Mouse (Mus musculus): ENCODE data around the gene 1700017D01Rik. TPM values are rescaled to one million over a fixed set of nuclear protein-coding genes. Genes with fewer than 3 reads are reported as not detected.
"Not testable (repeated sequence)": the region's sequence is repeated elsewhere in the genome, so short reads cannot be mapped to it uniquely, and the experiment has no call there.

The 1700017D01Rik gene
- polyA plus RNA-seq (2015; fragmentation: Nextera tagmentation; extraction: Ambion mirVana): not detected in 2 replicates

GRCm38 (mm10) chr19:11130776-11131175 lies at the start of gene 1700017D01Rik:
Gene 1700017D01Rik, minus strand, starts transcription at chr19:11130876.
- H3K27me3 ChIP-seq (ENCODE audit: control insufficient read depth, insufficient read depth, low read depth, low read length); H3K9me3 ChIP-seq (replicated peaks; ENCODE audit: control insufficient read depth, low read length, poor library complexity, severe bottlenecking); H3K4me1 ChIP-seq (ENCODE audit: control insufficient read depth, insufficient read depth, low read length); H3K9ac ChIP-seq (ENCODE audit: low read depth, low read length); H3K4me2 ChIP-seq (ENCODE audit: low read length); ATAC-seq; H3K36me3 ChIP-seq (ENCODE audit: control insufficient read depth, insufficient read depth, low read length); H3K4me3 ChIP-seq (ENCODE audit: low read depth, low read length); H3K27ac ChIP-seq (ENCODE audit: low read length): not testable (repeated sequence)
- 87% methylated on average over 8 of the region's 8 CpGs for WGBS

GRCm38 (mm10) chr19:11177464-11177863 lies 46.8 kb upstream of the 1700017D01Rik start:
- no peak overlapping the region for H3K27ac ChIP-seq (ENCODE audit: low read length)
- WGBS: 53% methylated on average over 2 of the region's 2 CpGs
- no peaks in the 10 kb centered on the region for H3K9me3 ChIP-seq (replicated peaks; ENCODE audit: control insufficient read depth, low read length, poor library complexity, severe bottlenecking)
- H3K27me3 ChIP-seq (ENCODE audit: control insufficient read depth, insufficient read depth, low read depth, low read length): no peaks in the 10 kb centered on the region
- H3K9ac ChIP-seq (ENCODE audit: low read depth, low read length): no peak overlapping the region
- no peaks in the 10 kb centered on the region for H3K4me1 ChIP-seq (ENCODE audit: control insufficient read depth, insufficient read depth, low read length)
- H3K36me3 ChIP-seq (ENCODE audit: control insufficient read depth, insufficient read depth, low read length): no peaks in the 10 kb centered on the region
- ATAC-seq: peak; percentile 48
- H3K4me3 ChIP-seq (ENCODE audit: low read depth, low read length): no peak overlapping the region
- H3K4me2 ChIP-seq (ENCODE audit: low read length): no peak overlapping the region

- Histone ChIP-seq H3K9me3 (replicated peaks; ENCODE audit: control insufficient read depth, low read length, poor library complexity, severe bottlenecking) (no peaks in the 10 kb centered on the region), H3K27me3 (ENCODE audit: control insufficient read depth, insufficient read depth, low read depth, low read length) (no peaks in the 10 kb centered on the region), H3K9ac (ENCODE audit: low read depth, low read length) (no peak within 1 kb of the TSS), H3K27ac (ENCODE audit: low read length) (no peak within 1 kb of the TSS), H3K36me3 (ENCODE audit: control insufficient read depth, insufficient read depth, low read length) (no peaks in the 10 kb centered on the region), H3K4me1 (ENCODE audit: control insufficient read depth, insufficient read depth, low read length) (no peaks in the 10 kb centered on the region), H3K4me2 (ENCODE audit: low read length) (no peak within 1 kb of the TSS), H3K4me3 (ENCODE audit: low read depth, low read length) (no peak within 1 kb of the TSS)
- no peak for ATAC-seq
- WGBS: 31% methylated on average over 10 of the region's 10 CpGs
Observed at GRCm38 (mm10) chr19:11165172-11165571, 34.5 kb upstream of the 1700017D01Rik start, which contains the start of gene 1700025F22Rik. Gene 1700025F22Rik, minus strand, starts transcription at chr19:11165320.

GRCm38 (mm10) chr19:11157890-11158289 lies 27.2 kb upstream of the 1700017D01Rik start:
- WGBS: 75% methylated on average over 6 of the region's 6 CpGs
- ATAC-seq: not testable (repeated sequence)

GRCm38 (mm10) chr19:11135336-11135735 lies 4.7 kb upstream of the 1700017D01Rik start:
- no peaks in the 10 kb centered on the region for H3K4me1 ChIP-seq (ENCODE audit: control insufficient read depth, insufficient read depth, low read length)
- no peak overlapping the region for H3K4me2 ChIP-seq (ENCODE audit: low read length)
- H3K9ac ChIP-seq (ENCODE audit: low read depth, low read length): no peak overlapping the region
- no peaks in the 10 kb centered on the region for H3K36me3 ChIP-seq (ENCODE audit: control insufficient read depth, insufficient read depth, low read length)
- WGBS: 78% methylated on average over 4 of the region's 4 CpGs
- no peak overlapping the region for H3K4me3 ChIP-seq (ENCODE audit: low read depth, low read length)
- no peaks in the 10 kb centered on the region for H3K27me3 ChIP-seq (ENCODE audit: control insufficient read depth, insufficient read depth, low read depth, low read length)
- H3K9me3 ChIP-seq (replicated peaks; ENCODE audit: control insufficient read depth, low read length, poor library complexity, severe bottlenecking): no peaks in the 10 kb centered on the region
- no peak for ATAC-seq
- no peak overlapping the region for H3K27ac ChIP-seq (ENCODE audit: low read length)

More at GRCm38 (mm10) chr19:11157890-11158289, 27.2 kb upstream of the 1700017D01Rik start:
- not testable (repeated sequence) for H3K36me3 ChIP-seq (ENCODE audit: control insufficient read depth, insufficient read depth, low read length); H3K27ac ChIP-seq (ENCODE audit: low read length); H3K27me3 ChIP-seq (ENCODE audit: control insufficient read depth, insufficient read depth, low read depth, low read length); H3K4me1 ChIP-seq (ENCODE audit: control insufficient read depth, insufficient read depth, low read length); H3K4me3 ChIP-seq (ENCODE audit: low read depth, low read length); H3K9me3 ChIP-seq (replicated peaks; ENCODE audit: control insufficient read depth, low read length, poor library complexity, severe bottlenecking); H3K9ac ChIP-seq (ENCODE audit: low read depth, low read length); H3K4me2 ChIP-seq (ENCODE audit: low read length)

GRCm38 (mm10) chr19:11134852-11135251 lies 4.2 kb upstream of the 1700017D01Rik start:
- no peak for ATAC-seq
- H3K36me3 ChIP-seq (ENCODE audit: control insufficient read depth, insufficient read depth, low read length): no peaks in the 10 kb centered on the region
- H3K4me2 ChIP-seq (ENCODE audit: low read length): no peak overlapping the region
- no peaks in the 10 kb centered on the region for H3K27me3 ChIP-seq (ENCODE audit: control insufficient read depth, insufficient read depth, low read depth, low read length)
- no peaks in the 10 kb centered on the region for H3K4me1 ChIP-seq (ENCODE audit: control insufficient read depth, insufficient read depth, low read length)
- H3K9ac ChIP-seq (ENCODE audit: low read depth, low read length): no peak overlapping the region
- no peaks in the 10 kb centered on the region for H3K9me3 ChIP-seq (replicated peaks; ENCODE audit: control insufficient read depth, low read length, poor library complexity, severe bottlenecking)
- H3K27ac ChIP-seq (ENCODE audit: low read length): no peak overlapping the region
- 89% methylated on average over 2 of the region's 2 CpGs for WGBS
- no peak overlapping the region for H3K4me3 ChIP-seq (ENCODE audit: low read depth, low read length)

GRCm38 (mm10) chr19:11129702-11130101 lies 974 bp downstream of the 1700017D01Rik start:
- Histone ChIP-seq H3K27me3 (ENCODE audit: control insufficient read depth, insufficient read depth, low read depth, low read length) (no peaks in the 10 kb centered on the region), H3K27ac (ENCODE audit: low read length) (no peak overlapping the region), H3K4me1 (ENCODE audit: control insufficient read depth, insufficient read depth, low read length) (no peaks in the 10 kb centered on the region), H3K36me3 (ENCODE audit: control insufficient read depth, insufficient read depth, low read length) (no peaks in the 10 kb centered on the region), H3K9ac (ENCODE audit: low read depth, low read length) (no peak overlapping the region), H3K9me3 (replicated peaks; ENCODE audit: control insufficient read depth, low read length, poor library complexity, severe bottlenecking) (0 out of 2 replicates have a peak, but pooled peaks cover 3% of the 10 kb centered on the region), H3K4me3 (ENCODE audit: low read depth, low read length) (no peak overlapping the region), H3K4me2 (ENCODE audit: low read length) (no peak overlapping the region)
- 89% methylated on average over 1 of the region's 1 CpGs for WGBS
- ATAC-seq: no peak

- Histone ChIP-seq H3K27ac (ENCODE audit: low read length) (peak overlapping the region; percentile 28; the same call in 1 of the 2 replicates), H3K4me3 (ENCODE audit: low read depth, low read length) (peak overlapping the region; percentile 42), H3K4me2 (ENCODE audit: low read length) (peak overlapping the region; percentile 51), H3K9ac (ENCODE audit: low read depth, low read length) (peak overlapping the region; percentile 59; the same call in 1 of the 2 replicates)
- not testable (repeated sequence) for H3K27me3 ChIP-seq (ENCODE audit: control insufficient read depth, insufficient read depth, low read depth, low read length); H3K9me3 ChIP-seq (replicated peaks; ENCODE audit: control insufficient read depth, low read length, poor library complexity, severe bottlenecking); H3K36me3 ChIP-seq (ENCODE audit: control insufficient read depth, insufficient read depth, low read length); H3K4me1 ChIP-seq (ENCODE audit: control insufficient read depth, insufficient read depth, low read length)
- peak; percentile 99 for ATAC-seq
- 3% methylated on average over 9 of the region's 38 CpGs for WGBS
Observed at GRCm38 (mm10) chr19:11121016-11121420, 9.7 kb downstream of the 1700017D01Rik start.

GRCm38 (mm10) chr19:11119338-11119737 lies 11.3 kb downstream of the 1700017D01Rik start:
- no peak overlapping the region for H3K4me2 ChIP-seq (ENCODE audit: low read length)
- no peaks in the 10 kb centered on the region for H3K27me3 ChIP-seq (ENCODE audit: control insufficient read depth, insufficient read depth, low read depth, low read length)
- H3K4me3 ChIP-seq (ENCODE audit: low read depth, low read length): no peak overlapping the region
- no peaks in the 10 kb centered on the region for H3K4me1 ChIP-seq (ENCODE audit: control insufficient read depth, insufficient read depth, low read length)
- no peak for ATAC-seq
- WGBS: 88% methylated on average over 2 of the region's 2 CpGs
- H3K9ac ChIP-seq (ENCODE audit: low read depth, low read length): no peak overlapping the region
- H3K9me3 ChIP-seq (replicated peaks; ENCODE audit: control insufficient read depth, low read length, poor library complexity, severe bottlenecking): no peaks in the 10 kb centered on the region
- no peak overlapping the region for H3K27ac ChIP-seq (ENCODE audit: low read length)
- H3K36me3 ChIP-seq (ENCODE audit: control insufficient read depth, insufficient read depth, low read length): no peaks in the 10 kb centered on the region

All from midbrain, embryonic 16.5 days (tissue).